Mouse (Mus musculus) kidney, embryonic 14.5 days (tissue): ENCODE measurements around the gene Poldip3. TPM values are rescaled to one million over a fixed set of nuclear protein-coding genes. Genes with fewer than 3 reads are reported as not detected.
A peak's percentile ranks its signal among the peaks of the same experiment; 100 is the strongest.

ENCODE experiments used
- ATAC-seq: fragments of 200-750 bp; cut with Nextera tagmentation; 2 replicates; pipeline ENCODE4 v1.8.0; 2017; ENCODE audit warnings: moderate number of reproducible peaks, mild to moderate bottlenecking, moderate TSS enrichment, moderate library complexity; ENCODE audit not compliant: low FRiP score, low TSS enrichment
- H3K27ac ChIP-seq: fragments of 300-500 bp; sonication (generic); 2 replicates; pipeline ENCODE4 v1.5.1; 2014; ENCODE audit warnings: low read depth, mild to moderate bottlenecking, low read length, moderate library complexity, mixed read lengths
- H3K27me3 ChIP-seq: fragments of 300-500 bp; sonication (generic); 2 replicates; pipeline ENCODE4 v1.6.1; 2014; ENCODE audit warnings: mild to moderate bottlenecking, low read length; ENCODE audit not compliant: control insufficient read depth, insufficient read depth
- H3K36me3 ChIP-seq: fragments of 300-500 bp; sonication (generic); 2 replicates; pipeline ENCODE4 v1.6.1; 2014; ENCODE audit warnings: low read length, mixed read lengths; ENCODE audit not compliant: control insufficient read depth, insufficient read depth
- H3K4me1 ChIP-seq: fragments of 300-500 bp; sonication (generic); 2 replicates; pipeline ENCODE4 v1.6.1; 2014; ENCODE audit warnings: low read length, mixed read lengths; ENCODE audit not compliant: control insufficient read depth, insufficient read depth
- H3K4me2 ChIP-seq: fragments of 300-500 bp; sonication (generic); replicated peaks from 2 replicates; pipeline ENCODE4 v1.6.1; 2014; ENCODE audit warnings: low read depth, mild to moderate bottlenecking, low read length
- H3K4me3 ChIP-seq: fragments of 300-500 bp; sonication (generic); 2 replicates; pipeline ENCODE4 v1.5.1; 2014; ENCODE audit warnings: mild to moderate bottlenecking, low read length
- H3K9ac ChIP-seq: fragments of 300-500 bp; sonication (generic); 2 replicates; pipeline ENCODE4 v1.6.1; 2014; ENCODE audit warnings: low read depth, mild to moderate bottlenecking, low read length, moderate library complexity
- H3K9me3 ChIP-seq: fragments of 300-500 bp; sonication (generic); 2 replicates; pipeline ENCODE4 v1.6.1; 2016; ENCODE audit warnings: low read length; ENCODE audit not compliant: control insufficient read depth
- WGBS: fragments of 180-500 bp; shearing (Covaris S2); extraction: QIAGEN DNeasy Blood & Tissue Kit; methylation state at CpG from one replicate; pipeline ENCODE4 v1.1.7; 2014; 5-methylcytosine and 5-hydroxymethylcytosine counted together
- polyA plus RNA-seq: library from polyadenylated mRNA; unstranded; fragments of >200 nt; fragmentation: Nextera tagmentation; extraction: Ambion mirVana; gene quantifications from 2 replicates; pipeline ENCODE4 v1.2.1, GENCODE M21; 2014

Poldip3 gene
- polyA plus RNA-seq, 1 experiment from 2014 or later = 173 TPM

- H3K36me3 ChIP-seq = peaks cover 47% of the 10 kb centered on the region
- H3K27me3 ChIP-seq = no peaks in the 10 kb centered on the region
- H3K4me3 ChIP-seq = peak within 1 kb of the TSS; percentile 93
- peak within 1 kb of the TSS; percentile 59; the same call in 1 of the 2 replicates for H3K27ac ChIP-seq
- H3K4me1 ChIP-seq = peaks cover 6% of the 10 kb centered on the region; the same call in 1 of the 2 replicates
- peak within 1 kb of the TSS; percentile 72 for H3K9ac ChIP-seq
- peak within 1 kb of the TSS; percentile 76 for H3K4me2 ChIP-seq
- H3K9me3 ChIP-seq = no peaks in the 10 kb centered on the region
- peak; percentile 89 for ATAC-seq
- WGBS = 10% methylated on average over 32 of the region's 32 CpGs
Measured at GRCm38 (mm10) chr15:83122566-83123145, 26.5 kb downstream of the Poldip3 start, which contains the start of gene Rrp7a. Gene Rrp7a (minus strand): TSS chr15:83122801.

DNA sequence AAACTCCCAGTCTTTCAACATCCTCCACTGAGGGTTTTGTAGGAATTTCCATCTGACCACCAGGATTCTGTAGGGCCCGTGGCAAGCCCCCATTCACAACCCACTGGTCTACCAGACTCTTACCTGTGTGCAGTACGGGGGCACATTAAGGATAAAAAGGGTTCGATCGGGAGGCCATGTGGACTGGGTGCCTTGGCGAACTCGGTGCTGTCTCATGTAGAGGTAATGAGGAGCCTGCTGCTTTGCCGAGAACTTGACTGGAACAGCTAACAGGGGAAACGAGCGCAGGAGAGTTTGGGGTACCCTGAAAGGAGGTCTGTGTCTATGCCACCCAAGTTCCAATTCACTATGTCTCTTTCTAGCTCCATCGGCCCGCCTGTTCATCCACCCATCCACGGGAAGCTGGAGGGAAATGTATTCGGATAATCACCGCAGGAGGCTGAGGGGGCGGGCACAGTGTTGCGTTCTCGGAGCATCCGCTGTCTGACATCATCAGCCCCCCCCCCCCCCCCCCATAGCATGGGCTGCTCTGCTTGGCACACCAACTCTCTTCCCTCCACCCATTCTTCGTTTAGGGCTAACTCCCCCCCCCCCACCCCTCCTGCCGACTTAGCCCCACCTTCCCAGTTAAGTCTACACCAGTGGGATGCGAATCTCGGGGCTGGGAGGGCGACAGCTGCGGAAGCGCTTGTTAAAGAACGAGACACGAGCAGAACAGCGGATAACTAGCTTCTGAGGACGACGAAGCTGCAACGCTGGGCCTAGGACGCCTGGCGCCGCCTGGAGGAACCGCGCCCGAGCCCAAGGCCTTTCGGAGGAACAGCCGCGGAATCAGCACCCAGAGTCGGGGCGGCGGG, 27.2 kb downstream of the Poldip3 start:
- Histone ChIP-seq H3K9ac (peak overlapping the region; percentile 72), H3K27ac (peak overlapping the region; percentile 59; the same call in 1 of the 2 replicates), H3K27me3 (no peaks in the 10 kb centered on the region), H3K4me3 (peak overlapping the region; percentile 93), H3K9me3 (no peaks in the 10 kb centered on the region), H3K4me1 (peaks cover 6% of the 10 kb centered on the region; the same call in 1 of the 2 replicates), H3K36me3 (peaks cover 47% of the 10 kb centered on the region), H3K4me2 (peak overlapping the region; percentile 76)
- peak; percentile 67 for ATAC-seq
- 3% methylated on average over 42 of the region's 43 CpGs for WGBS

- Histone ChIP-seq H3K27ac (no peak overlapping the region), H3K4me1 (peaks cover 6% of the 10 kb centered on the region; the same call in 1 of the 2 replicates), H3K27me3 (no peaks in the 10 kb centered on the region), H3K36me3 (peaks cover 38% of the 10 kb centered on the region), H3K4me3 (no peak overlapping the region), H3K9me3 (no peaks in the 10 kb centered on the region), H3K4me2 (no peak overlapping the region), H3K9ac (no peak overlapping the region)
- WGBS = 80% methylated on average over 7 of the region's 7 CpGs
- ATAC-seq = no peak
Measured at GRCm38 (mm10) chr15:83118360-83118759, 30.8 kb downstream of the Poldip3 start.

GRCm38 (mm10) chr15:83115071-83115470, 34.1 kb downstream of the Poldip3 start:
- H3K9ac ChIP-seq = no peak overlapping the region
- WGBS = 77% methylated on average over 6 of the region's 6 CpGs
- no peak overlapping the region for H3K27ac ChIP-seq
- no peaks in the 10 kb centered on the region for H3K9me3 ChIP-seq
- H3K36me3 ChIP-seq = peaks cover 38% of the 10 kb centered on the region
- no peak for ATAC-seq
- no peak overlapping the region for H3K4me2 ChIP-seq
- 0 out of 2 replicates have a peak, but pooled peaks cover 5% of the 10 kb centered on the region for H3K4me1 ChIP-seq
- H3K4me3 ChIP-seq = no peak overlapping the region
- H3K27me3 ChIP-seq = no peaks in the 10 kb centered on the region

DNA sequence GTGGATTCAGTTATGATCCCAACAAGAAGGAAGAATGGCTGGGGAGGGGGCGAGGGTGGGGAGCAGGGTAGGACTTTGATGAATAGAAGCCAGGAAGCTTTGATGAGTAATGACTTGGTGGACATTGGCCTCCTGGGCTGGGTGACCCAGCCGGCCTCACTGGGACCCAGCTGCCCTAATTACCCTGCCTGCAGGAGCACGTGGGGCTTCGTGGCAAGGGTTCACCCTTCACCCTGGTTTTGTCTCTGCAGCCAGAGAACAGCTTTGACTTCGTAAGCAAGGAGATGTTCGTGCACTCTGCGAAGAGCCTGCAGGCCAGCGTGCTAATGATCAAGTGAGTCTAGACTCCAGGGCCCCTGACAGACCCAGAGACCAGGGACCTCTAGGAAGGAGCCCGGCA, 35.1 kb downstream of the Poldip3 start:
- H3K27ac ChIP-seq = no peak overlapping the region
- H3K27me3 ChIP-seq = no peaks in the 10 kb centered on the region
- 0 out of 2 replicates have a peak, but pooled peaks cover 5% of the 10 kb centered on the region for H3K4me1 ChIP-seq
- ATAC-seq = no peak
- no peak overlapping the region for H3K9ac ChIP-seq
- H3K4me2 ChIP-seq = no peak overlapping the region
- H3K4me3 ChIP-seq = no peak overlapping the region
- WGBS = 66% methylated on average over 9 of the region's 9 CpGs
- H3K9me3 ChIP-seq = no peaks in the 10 kb centered on the region
- peaks cover 33% of the 10 kb centered on the region for H3K36me3 ChIP-seq

DNA sequence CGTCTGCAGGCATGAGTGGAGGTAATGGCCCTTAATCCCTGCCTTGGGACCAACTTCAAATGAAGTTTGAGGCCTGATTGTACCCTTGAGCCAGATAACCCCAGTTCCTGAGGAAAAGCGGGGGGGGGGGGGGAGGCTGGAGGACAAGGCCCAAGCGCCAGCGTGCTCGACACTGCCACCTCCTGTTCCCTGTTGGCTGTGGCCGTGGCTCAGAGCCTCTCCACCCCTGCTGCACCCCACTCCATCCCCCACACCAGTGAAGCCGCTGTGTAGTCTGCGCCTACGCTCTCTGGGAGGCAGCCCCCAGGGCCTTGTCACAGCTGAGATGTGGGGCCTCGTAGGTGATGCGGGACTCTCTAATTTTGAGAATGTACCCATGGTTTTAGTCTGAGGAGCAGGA, 36.3 kb downstream of the Poldip3 start:
- ATAC-seq = peak; percentile 79; the same call in 1 of the 2 replicates
- Histone ChIP-seq H3K27me3 (no peaks in the 10 kb centered on the region), H3K36me3 (peaks cover 21% of the 10 kb centered on the region), H3K27ac (no peak overlapping the region), H3K4me2 (no peak overlapping the region), H3K9ac (no peak overlapping the region; the same call in 1 of the 2 replicates), H3K9me3 (no peaks in the 10 kb centered on the region), H3K4me3 (no peak overlapping the region), H3K4me1 (0 out of 2 replicates have a peak, but pooled peaks cover 5% of the 10 kb centered on the region)
- 11% methylated on average over 11 of the region's 11 CpGs for WGBS

GRCm38 (mm10) chr15:83111874-83112273, 37.3 kb downstream of the Poldip3 start:
- peaks cover 11% of the 10 kb centered on the region for H3K36me3 ChIP-seq
- no peak overlapping the region for H3K4me3 ChIP-seq
- no peak overlapping the region for H3K4me2 ChIP-seq
- ATAC-seq = no peak
- no peak overlapping the region for H3K9ac ChIP-seq
- H3K4me1 ChIP-seq = 0 out of 2 replicates have a peak, but pooled peaks cover 5% of the 10 kb centered on the region
- H3K27me3 ChIP-seq = no peaks in the 10 kb centered on the region
- WGBS = 87% methylated on average over 7 of the region's 7 CpGs
- no peaks in the 10 kb centered on the region for H3K9me3 ChIP-seq
- H3K27ac ChIP-seq = no peak overlapping the region

DNA sequence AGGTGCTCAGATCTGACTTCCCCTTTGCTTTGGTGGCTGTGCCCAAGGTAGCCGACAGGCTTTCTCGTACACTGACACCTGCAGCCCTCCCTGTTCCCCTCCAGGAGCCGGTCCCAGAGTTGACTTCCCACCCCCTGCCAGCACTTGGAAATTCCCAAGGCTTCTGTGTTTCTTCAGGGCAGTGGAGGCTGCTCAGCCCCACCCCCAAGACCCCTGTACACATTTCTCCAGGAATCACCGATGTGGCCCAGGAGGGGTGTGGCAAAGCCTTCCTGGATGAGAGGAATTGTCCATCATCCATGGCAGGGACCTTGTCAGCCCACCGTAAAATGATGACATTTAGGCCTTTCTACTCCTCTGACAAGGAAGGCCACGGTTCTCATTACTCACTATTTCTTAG, 37.9 kb downstream of the Poldip3 start:
- no peaks in the 10 kb centered on the region for H3K9me3 ChIP-seq
- 66% methylated on average over 6 of the region's 6 CpGs for WGBS
- no peak overlapping the region for H3K4me3 ChIP-seq

DNA sequence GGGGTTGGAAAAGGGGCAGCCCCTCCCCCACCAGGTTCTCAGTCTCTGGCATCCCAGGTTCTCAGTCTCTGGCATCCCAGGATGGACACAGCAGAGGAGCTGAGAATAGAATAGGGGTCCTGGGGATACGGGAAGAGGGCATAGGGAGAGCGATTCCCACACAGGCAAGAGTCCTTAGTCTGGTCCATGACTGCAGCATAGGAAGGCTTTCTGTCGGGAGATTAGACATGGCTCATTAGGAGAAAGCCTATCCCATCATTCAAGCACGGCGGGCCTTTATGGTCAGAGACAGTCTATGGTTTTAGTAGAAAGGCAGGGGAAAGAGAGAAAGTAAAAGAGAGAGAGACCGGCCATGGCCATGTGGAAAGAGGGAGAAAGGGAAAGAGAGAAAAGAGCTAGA, 41.4 kb downstream of the Poldip3 start:
- H3K4me1 ChIP-seq = 0 out of 2 replicates have a peak, but pooled peaks cover 2% of the 10 kb centered on the region
- no peak overlapping the region for H3K9ac ChIP-seq
- no peaks in the 10 kb centered on the region for H3K9me3 ChIP-seq
- H3K36me3 ChIP-seq = no peaks in the 10 kb centered on the region
- no peak overlapping the region for H3K4me2 ChIP-seq
- H3K27ac ChIP-seq = no peak overlapping the region
- WGBS = 43% methylated on average over 6 of the region's 6 CpGs
- H3K4me3 ChIP-seq = no peak overlapping the region
- ATAC-seq = no peak
- no peaks in the 10 kb centered on the region for H3K27me3 ChIP-seq

More for the DNA sequence above, 37.9 kb downstream of the Poldip3 start:
- no peak for ATAC-seq
- Histone ChIP-seq H3K27me3 (no peaks in the 10 kb centered on the region), H3K9ac (no peak overlapping the region), H3K4me1 (0 out of 2 replicates have a peak, but pooled peaks cover 5% of the 10 kb centered on the region), H3K27ac (no peak overlapping the region), H3K4me2 (no peak overlapping the region), H3K36me3 (peaks cover 7% of the 10 kb centered on the region)
